Mouse (Mus musculus) urinary bladder, adult 2 months (tissue): ENCODE data around the gene Usp13. TPM values are rescaled to one million over a fixed set of nuclear protein-coding genes. Genes with fewer than 3 reads are reported as not detected.

Experiments used
- DNase-seq: peaks from one replicate; pipeline ENCODE4 v3.0.0; 2022; ENCODE audit warnings: low spot score
- polyA plus RNA-seq: library from polyadenylated mRNA; depleted of rRNA; stranded (reverse); fragments of >200 nt; gene quantifications from 2 replicates; pipeline ENCODE4 v1.2.3, GENCODE M21; 2012; rRNA removed

Gene Usp13
- polyA plus RNA-seq, 1 experiment: 1.8 TPM

DNA sequence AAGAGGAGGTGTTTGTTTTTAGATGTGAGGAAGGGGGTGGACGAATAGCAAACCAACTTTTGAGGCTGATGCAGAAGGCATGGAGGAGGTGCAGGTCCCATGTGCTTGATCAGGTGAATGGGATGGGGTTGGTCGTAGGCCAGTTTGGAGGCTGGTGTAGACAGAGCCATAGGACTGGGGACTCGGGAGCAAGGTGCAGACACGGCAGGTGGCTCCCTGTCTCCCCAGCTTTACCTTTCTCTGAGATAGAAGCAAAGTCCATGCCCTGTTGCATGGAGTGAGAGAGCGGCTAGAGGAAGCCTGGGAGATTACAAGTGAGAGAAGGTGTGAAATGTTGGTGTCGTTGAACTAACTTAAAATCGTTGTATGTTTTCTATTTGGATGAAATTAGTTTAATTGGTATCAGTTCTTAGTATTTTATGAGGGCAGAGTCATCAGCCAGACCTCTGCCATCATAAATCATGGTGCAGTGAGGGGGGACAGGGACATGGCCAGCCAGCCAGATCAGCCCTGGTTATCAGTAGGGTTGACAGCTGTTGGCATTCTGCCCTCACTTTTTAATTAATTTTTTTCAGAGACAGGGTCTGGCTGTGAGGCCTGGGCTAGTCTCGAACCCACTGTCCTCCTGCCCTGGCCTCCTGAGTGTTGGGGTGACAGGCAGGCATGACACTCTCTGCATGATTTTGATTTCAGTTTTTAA is 122.6 kb downstream of the Usp13 start:
- DNase-seq: no peak

DNA sequence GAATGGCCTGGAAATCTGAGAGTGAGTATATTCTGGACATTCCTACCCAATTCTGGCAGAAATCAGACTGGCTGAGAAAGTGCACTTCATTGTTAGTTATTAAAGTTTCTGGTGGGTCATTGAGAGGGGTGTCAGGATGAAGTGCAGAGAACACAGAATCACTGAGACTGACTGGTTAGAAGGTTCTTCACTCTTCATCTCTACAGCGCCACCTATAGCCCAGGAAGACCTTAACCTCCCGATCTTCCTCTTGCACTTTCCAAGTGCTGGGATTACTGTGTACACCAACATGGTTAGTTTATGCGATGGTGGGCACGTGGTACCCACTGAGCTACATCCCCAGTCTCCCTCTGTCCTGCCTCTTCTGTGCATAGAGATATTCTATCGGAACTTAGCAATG is 130.1 kb downstream of the Usp13 start:
- DNase-seq: no peak

DNA sequence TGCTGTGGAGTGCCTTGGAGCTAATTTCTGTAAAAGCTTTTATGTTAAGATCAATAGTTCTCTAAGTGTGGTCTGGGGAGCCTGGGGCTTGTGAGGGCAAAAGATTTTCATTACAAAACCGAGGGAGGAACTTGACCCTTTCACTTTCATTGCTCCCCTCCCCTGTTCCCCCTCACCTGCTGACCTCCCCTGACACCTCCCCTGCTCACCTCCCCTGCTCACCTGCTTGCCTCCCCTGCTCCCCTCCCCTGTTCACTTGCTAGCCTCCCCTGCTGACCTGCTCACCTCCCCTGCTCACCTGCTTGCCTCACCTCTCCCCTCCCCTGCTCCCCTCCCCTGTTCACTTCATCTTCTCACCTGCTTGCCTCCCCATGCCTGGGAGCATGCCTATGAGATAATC is 134.0 kb downstream of the Usp13 start:
- no peak for DNase-seq

DNA sequence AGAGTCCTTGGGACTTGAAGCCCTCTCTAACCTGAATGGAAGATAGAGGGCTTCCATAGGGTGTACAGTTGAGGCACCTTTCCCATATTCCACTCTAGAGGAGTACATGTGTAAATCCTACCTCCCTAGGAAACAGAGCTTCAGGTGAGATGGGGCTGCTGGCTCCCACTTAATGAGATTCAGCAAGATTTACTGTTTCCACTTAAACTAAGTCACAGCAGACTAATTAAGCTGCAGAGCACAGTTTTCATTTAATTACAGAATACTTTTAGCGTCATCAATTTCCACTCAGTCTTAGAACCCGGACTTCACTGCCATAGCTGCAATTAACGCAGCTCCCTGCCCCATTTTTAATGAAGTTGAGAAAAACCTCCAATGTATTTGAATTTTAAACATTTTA is 144.1 kb downstream of the Usp13 start:
- DNase-seq: no peak

GRCm38 (mm10) chr3:32965528-32965927 is 148.2 kb downstream of the Usp13 start:
- no peak for DNase-seq

GRCm38 (mm10) chr3:32968671-32969425 is 151.5 kb downstream of the Usp13 start:
- no peak for DNase-seq

GRCm38 (mm10) chr3:32970257-32970656 is 152.9 kb downstream of the Usp13 start:
- DNase-seq: no peak

- no peak for DNase-seq
Observed at GRCm38 (mm10) chr3:32979238-32979637, 161.9 kb downstream of the Usp13 start.

DNA sequence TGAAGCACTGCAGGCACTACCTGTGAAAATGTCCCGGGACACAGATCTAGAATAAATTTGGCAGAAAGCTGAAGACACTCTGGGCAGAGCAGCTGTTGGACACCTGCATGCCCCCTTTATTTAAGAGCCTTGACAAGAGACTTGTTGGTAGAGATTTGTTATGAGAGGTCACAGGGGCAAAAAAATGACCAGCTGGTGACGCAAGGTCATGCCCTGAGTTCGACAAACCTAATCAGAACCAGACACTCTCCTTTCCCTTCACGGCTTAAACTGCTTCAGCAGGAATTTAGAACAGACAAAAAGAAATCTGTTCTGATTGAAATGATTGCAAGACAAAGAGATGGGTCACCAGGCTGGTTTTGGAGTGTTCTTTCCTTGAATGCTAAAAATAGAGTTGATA is 162.6 kb downstream of the Usp13 start:
- DNase-seq: no peak

GRCm38 (mm10) chr3:32985141-32985540 is 167.8 kb downstream of the Usp13 start:
- DNase-seq: no peak

Other genes starting within 250 kb of the Usp13 start
- gene Gnb4, start 201.0 kb upstream of the Usp13 start, polyA plus RNA-seq: 36.6 and 40.9 TPM in 2 replicates
- 28.2 and 31.9 TPM in 2 replicates for gene Actl6a, start 111.2 kb upstream of the Usp13 start, polyA plus RNA-seq
- 207 and 209 TPM in 2 replicates for gene Ndufb5, start 80.6 kb upstream of the Usp13 start, polyA plus RNA-seq
- gene Mrpl47, start 79.9 kb upstream of the Usp13 start, polyA plus RNA-seq: 14.8 and 14.9 TPM in 2 replicates